Mouse (Mus musculus) ovary, postnatal 10 days (tissue): ENCODE results near the gene Mrpl53.

Experiments used
- DNase-seq: peaks from one replicate; pipeline ENCODE4 v3.0.0; 2022; ENCODE audit warnings: low spot score

The Mrpl53 gene

GRCm38 (mm10) chr6:83108762-83109668 lies at the start of gene Mrpl53:
TSS of gene Mrpl53 (plus strand) at chr6:83109040.
- peak; percentile 78 for DNase-seq

- no peak for DNase-seq
These were observed 42.8 kb upstream of the Mrpl53 start for GRCm38 (mm10) chr6:83065995-83066394.

GRCm38 (mm10) chr6:83066441-83066840 lies 42.4 kb upstream of the Mrpl53 start:
- no peak for DNase-seq

- DNase-seq, result no peak
These were observed 40.6 kb upstream of the Mrpl53 start for GRCm38 (mm10) chr6:83068221-83068620.

- no peak for DNase-seq
These were observed 39.9 kb upstream of the Mrpl53 start for GRCm38 (mm10) chr6:83068706-83069487.

- no peak for DNase-seq
These were observed 39.2 kb upstream of the Mrpl53 start for GRCm38 (mm10) chr6:83069488-83070246.

GRCm38 (mm10) chr6:83070247-83070310 lies 38.8 kb upstream of the Mrpl53 start, which contains the start of gene Tlx2:
TSS of gene Tlx2 (minus strand) at chr6:83070293.
- DNase-seq, result no peak

GRCm38 (mm10) chr6:83070311-83071219 lies 38.3 kb upstream of the Mrpl53 start:
- no peak for DNase-seq

GRCm38 (mm10) chr6:83071220-83071619 lies 37.6 kb upstream of the Mrpl53 start:
- DNase-seq, result no peak

- no peak for DNase-seq
These were observed 33.9 kb upstream of the Mrpl53 start for GRCm38 (mm10) chr6:83074979-83075378.

GRCm38 (mm10) chr6:83077630-83078323 lies 31.1 kb upstream of the Mrpl53 start, which contains the start of gene Pcgf1:
TSS of gene Pcgf1 (plus strand) at chr6:83077869.
- no peak for DNase-seq

GRCm38 (mm10) chr6:83078324-83078858 lies 30.4 kb upstream of the Mrpl53 start:
- peak; percentile 96 for DNase-seq

GRCm38 (mm10) chr6:83080210-83080609 lies 28.6 kb upstream of the Mrpl53 start:
- no peak for DNase-seq

- no peak for DNase-seq
These were observed 25.3 kb upstream of the Mrpl53 start for GRCm38 (mm10) chr6:83083497-83083896.

- no peak for DNase-seq
These were observed 24.4 kb upstream of the Mrpl53 start for GRCm38 (mm10) chr6:83084477-83084876.

GRCm38 (mm10) chr6:83086121-83087035 lies 22.5 kb upstream of the Mrpl53 start, which contains the start of gene Lbx2:
TSS of gene Lbx2 (plus strand) at chr6:83086367.
- no peak for DNase-seq

GRCm38 (mm10) chr6:83087205-83087925 lies 21.5 kb upstream of the Mrpl53 start:
- DNase-seq, result no peak

- DNase-seq, result no peak
These were observed 20.9 kb upstream of the Mrpl53 start for GRCm38 (mm10) chr6:83087926-83088260.
